Mouse (Mus musculus) c-Kit-positive CD71-positive TER-119-positive erythroid progenitor cells, embryonic 14.5 days (primary cell): Measurements from ENCODE around the gene 4921507P07Rik.
"Not testable (repeated sequence)": the region's sequence is repeated elsewhere in the genome, so short reads cannot be mapped to it uniquely, and the experiment has no call there.

ENCODE experiments used
- DNase-seq: peaks from one replicate; pipeline ENCODE4 v3.0.0-alpha.2; 2013; ENCODE audit warnings: low spot score

The 4921507P07Rik gene

DNA sequence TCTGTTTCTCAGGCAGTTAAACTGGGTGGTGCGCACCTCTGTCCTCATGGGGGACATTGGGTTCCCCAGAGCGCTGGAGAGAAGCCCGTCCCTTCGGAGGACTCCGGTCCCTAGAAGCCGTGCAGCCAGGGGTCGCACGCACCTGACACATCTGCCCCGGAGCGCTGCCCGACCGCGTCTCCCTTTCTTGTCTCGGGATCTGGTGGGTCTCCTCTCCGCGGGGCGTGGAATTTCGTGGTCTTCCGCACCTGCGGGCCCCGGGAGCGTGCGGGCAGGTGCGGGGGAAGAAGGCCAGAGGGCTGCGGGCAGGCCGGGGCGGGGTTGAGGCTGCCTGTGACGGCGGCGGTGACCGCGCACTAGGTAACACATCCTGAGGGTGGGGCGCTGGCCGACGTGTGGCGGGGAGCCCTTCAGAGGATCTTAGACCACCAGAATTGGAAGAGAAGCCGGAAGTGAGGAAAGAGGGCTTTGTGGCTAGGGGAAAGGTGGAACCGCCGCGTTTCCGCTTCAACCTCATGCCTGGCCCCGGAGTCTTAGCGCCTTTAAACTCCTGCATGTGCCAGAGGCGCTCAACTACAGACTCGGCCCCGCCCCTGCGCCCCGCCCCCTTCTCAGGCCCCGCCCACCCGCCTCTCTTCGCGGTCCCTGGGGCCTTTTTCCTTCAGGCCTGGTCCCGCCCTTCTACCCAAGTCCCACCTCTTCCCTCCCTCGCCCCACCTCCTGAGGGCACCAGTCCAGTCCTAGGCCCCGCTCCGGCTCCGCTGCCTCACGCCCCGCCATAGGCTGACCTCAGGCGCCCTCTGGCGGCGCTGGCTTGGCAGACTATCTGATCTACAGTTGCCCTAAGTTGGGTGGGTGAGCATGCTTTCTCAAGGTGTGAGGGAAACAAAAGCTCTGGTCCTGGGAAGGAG, at the start of gene 4921507P07Rik:
Gene 4921507P07Rik, minus strand, starts transcription at position 332 of the 911 bp plus-strand sequence.
- DNase-seq, result peak; percentile 91

DNA sequence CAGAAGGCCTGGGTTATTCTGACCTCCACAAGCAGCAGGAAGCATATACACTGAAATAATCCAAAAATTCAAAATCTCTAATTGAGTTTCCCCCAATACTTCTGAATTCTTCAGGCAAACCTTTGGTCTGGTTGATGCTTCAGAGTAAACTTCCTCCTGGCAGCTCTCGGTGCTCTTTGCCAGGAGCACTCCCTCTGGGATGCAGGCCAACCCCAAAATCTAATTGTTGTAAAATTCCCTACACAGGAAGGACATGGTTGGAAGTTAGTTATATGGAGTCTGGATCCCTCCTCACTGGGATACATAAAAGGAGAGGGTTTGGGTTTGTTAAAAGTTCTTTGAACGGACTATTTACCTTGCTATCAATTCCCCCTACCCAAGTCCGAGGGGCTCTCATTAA, 48.3 kb upstream of the 4921507P07Rik start:
- DNase-seq, result no peak

DNA sequence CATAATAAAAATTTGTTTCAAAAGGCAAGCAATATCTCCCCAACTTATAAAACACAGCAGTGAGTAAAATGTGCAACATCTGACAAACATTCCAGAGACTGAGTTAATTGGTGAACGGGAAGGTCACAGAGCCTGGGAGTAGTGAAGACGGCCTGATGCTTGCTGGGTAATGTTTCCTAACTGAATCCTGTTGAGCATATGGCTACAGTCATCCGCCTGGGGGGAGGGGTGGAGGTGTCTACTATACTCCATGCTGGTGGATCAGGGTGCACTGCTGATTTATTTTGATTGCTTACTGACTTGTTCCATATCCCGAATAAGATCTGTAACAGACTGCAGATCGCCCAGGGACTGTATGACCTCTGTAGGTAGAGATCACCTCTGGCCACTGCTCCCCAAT, 45.5 kb upstream of the 4921507P07Rik start:
- no peak for DNase-seq

DNA sequence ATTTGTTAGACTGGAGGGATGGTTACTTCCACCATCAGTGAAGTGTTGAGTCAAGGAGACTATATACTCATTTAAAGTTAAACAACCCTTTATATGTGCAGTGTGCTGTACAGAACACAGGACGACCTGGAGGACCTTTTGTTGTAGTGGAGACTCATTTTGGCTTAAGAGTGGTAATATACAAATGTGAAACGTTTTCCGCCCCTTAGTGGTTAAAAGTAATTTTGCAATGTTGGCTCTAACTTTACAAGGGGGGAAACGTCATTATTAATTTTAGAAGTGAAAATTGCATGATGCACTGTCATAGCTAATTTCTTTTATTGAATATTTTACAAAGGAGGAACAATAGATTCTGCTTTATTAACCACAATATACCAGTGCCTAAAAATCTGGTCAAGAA, 43.9 kb upstream of the 4921507P07Rik start:
- no peak for DNase-seq

DNA sequence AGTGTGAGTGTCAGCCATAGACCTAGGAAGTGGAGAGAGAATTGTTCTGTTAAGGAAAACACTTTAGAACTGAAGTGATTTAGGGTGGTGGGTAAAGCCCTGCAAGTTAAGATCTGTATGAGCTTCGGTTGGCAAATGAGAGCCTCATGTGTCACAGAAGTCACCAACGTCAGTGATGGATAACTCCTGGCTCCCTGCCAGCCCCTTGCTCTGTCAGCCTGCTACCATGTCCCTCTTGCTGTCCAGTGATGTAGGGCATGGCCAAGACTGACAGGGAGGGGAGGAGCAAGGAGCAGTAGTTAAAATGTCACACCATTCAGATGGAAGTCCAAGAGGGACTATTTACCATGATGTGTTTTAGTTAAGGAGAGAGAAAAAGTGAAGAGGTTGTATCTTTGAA, 43.2 kb upstream of the 4921507P07Rik start:
- no peak for DNase-seq

DNA sequence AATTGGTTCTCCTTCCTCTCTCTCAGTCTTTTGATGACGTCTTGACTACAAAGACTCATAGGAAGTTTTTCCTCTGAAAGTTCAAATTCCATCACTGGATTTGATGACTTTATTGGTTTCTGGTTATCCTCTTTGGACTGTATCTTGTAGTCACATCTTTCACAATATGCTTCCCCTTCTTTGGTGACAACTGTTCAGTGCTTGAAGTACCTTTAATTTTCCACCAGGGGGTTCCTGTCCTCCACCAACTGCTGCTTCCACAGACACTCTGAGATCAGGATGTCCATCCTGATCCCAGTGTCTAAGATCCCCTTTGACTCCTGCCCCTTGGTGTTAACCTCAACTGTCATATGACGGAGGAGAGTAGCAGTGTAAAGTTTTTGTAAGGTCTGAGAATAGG, 29.7 kb upstream of the 4921507P07Rik start:
- DNase-seq, result not testable (repeated sequence)

DNA sequence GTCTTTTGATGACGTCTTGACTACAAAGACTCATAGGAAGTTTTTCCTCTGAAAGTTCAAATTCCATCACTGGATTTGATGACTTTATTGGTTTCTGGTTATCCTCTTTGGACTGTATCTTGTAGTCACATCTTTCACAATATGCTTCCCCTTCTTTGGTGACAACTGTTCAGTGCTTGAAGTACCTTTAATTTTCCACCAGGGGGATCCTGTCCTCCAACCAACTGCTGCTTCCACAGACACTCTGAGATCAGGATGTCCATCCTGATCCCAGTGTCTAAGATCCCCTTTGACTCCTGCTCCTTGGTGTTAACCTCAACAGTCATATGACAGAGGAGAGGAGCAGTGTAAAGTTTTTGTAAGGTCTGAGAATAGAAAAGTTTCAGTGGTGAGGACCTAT, 21.8 kb upstream of the 4921507P07Rik start:
- DNase-seq, result not testable (repeated sequence)

DNA sequence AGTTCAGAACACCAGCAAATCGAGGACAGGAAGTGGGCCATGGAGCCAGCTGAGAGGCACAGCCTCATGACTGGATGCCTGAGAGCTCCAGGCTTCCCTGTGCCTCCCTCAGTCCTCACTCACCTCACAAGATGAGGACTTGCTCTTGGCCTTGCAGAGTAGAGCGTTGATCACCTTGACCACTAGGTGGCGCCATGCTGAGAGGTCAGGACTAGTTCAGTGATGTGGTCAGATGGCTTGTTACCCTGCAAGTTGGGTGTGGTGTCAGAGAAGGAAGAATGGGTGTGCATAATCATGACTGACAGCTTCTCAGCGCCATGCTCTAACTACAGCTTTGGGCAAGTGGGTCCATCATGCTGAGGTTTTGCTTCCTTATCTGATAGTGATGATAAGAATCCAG, 5.2 kb upstream of the 4921507P07Rik start:
- peak; percentile 63 for DNase-seq

DNA sequence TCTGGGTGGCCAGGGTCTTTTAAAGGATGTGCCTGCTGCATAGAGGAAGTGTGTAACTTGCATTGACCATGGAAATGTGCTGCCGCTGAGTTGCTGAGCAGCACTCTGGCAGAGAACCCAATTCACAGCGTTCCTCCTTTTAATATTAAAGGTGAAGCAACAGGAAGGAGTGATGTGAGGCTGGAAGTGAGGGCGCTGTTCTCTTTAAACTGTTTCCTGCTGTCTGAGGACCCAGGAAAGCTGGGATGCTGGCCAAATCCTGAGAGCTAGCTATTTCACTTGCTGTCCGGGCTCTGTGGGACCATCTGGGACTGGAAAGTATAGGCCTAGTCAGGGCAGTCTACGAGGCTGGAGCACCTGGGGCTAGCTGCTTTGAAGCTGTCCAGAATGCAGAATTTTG, 2.1 kb upstream of the 4921507P07Rik start:
- no peak for DNase-seq

DNA sequence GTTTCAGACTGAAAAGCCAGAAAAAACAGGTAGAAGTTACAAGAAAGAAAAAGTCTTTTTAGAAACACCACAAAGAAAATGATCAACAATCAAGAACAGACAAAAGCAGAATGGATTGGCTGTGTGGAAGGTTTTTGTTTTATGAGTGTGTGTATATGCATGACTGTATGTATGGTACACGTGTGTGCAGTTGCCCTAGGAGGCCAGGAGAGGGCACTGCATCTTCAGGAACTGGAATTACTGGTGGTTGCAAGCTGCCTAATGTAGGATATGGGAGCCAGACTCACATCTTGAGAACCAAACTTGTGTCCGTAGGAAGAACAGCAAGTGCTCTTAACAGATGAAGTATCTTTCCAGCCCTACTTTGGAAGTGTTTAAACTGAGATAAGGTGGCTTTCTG, 2.1 kb downstream of the 4921507P07Rik start:
- no peak for DNase-seq

DNA sequence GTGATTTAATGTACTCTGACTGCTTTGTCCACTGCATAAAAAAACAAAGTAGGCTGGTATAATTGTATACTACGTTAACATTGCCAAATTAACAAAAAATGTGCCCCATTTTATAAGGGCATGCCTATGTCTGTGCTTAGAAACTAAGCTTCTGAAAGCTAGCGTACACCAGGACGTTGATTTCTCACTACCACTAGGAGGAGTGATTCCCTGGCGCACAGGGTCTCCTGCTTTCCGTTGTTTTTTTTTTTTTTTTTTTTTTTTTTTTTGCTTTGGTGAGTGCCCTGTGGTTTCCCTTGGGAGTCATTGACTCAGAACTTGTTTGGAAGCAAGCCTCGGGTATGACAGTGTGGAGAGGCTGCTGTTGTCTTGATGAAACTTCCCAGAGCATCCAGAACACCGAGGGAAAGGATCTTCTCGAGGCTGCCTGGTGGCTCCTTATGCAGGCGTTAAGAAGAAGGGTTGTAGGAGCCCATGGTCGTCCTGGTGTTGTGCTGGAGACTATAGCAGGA, 3.0 kb downstream of the 4921507P07Rik start:
- DNase-seq, result no peak

DNA sequence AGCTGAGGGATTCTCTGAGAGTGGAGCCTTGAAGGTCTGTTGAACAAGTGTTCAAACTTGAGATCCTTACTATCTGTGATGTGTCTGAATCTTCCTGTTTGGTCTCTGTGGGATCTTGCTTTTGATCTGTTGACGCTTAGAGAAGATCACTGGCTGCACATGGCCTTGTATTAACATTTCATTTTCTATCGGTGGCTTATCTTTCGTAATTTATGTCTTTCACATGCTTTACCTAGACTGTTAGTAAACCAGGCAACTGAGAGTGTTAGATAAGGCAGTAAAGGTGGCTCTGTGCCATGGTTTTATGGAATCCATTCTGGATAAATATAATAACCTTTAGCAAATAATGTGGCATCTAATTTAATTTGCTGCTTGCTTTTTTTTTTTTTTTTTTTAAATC, 6.2 kb downstream of the 4921507P07Rik start:
- DNase-seq, result no peak

DNA sequence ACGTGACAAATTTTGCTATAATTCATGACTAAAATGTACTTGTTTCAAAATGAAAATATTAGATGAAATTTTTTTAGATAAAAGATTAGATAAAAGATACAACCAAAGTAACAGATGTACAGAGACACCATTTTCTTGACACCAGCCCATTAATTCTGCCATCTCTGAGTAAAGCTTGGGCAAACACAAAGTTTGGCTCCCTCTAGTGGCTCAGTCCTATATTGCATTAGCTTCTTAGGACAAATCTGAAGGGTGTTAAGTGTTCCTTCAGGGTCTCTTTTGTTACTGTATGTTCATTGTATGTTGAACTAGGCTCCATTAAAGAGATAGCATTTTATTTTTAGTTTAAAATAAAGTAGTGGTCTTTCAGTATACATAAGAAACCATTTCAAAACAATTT, 8.2 kb downstream of the 4921507P07Rik start:
- DNase-seq, result peak; percentile 77

DNA sequence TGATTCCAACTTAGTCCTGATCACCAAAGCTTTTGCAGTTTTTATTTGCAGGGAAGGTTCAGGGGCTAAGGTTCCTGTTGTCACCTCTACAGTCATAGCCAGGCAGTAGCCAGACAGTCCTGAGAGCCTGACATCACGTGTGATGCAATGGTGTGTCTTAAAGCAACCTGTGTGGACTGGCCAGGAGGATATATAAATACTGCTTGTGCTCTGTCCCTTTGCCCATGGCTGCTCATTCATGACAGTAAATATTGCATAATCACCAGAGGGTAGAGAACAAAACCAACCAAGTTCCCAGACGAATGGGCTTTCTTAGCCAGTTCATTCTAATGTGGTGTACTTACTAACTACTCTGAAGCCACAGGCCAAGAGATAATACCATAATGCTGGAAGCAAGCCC, 9.0 kb downstream of the 4921507P07Rik start:
- no peak for DNase-seq

DNA sequence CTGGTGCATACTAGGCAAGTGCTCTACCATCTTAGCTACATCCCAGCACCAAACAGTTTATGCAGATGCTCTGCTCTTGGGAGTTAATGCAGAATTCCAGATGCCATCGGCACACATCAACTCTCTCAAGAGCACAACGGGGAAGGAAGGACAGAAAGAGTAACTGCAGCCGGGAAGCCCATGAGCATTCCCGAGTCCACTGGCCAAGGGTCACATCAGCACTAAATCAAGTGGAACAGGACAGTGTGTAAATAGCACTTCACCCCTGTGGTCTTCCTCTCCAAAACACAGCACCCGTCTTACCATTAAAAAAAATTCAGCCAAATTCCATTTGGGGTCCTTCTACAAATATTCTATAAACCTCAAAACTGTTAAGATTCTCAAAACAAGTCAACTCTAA, 10.1 kb downstream of the 4921507P07Rik start:
- no peak for DNase-seq

DNA sequence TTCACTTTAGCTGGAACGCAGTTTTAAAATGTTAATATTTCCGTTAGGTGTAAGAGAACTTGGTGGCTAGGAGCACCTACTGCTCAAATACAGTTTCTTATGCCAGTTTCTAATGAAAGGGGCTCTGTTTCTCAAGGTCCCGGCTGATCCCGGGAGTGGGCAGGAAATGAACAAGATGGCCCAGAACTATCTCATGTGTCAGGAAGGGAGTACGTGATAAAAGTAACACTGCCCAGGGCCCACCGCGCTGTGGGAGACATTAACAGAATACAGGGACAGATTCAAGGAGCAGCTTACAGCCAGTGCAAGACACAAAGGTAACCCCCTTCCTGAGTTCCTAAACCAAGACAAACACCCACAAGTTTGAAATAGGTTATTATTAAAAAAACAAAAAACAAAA, 10.7 kb downstream of the 4921507P07Rik start:
- no peak for DNase-seq

DNA sequence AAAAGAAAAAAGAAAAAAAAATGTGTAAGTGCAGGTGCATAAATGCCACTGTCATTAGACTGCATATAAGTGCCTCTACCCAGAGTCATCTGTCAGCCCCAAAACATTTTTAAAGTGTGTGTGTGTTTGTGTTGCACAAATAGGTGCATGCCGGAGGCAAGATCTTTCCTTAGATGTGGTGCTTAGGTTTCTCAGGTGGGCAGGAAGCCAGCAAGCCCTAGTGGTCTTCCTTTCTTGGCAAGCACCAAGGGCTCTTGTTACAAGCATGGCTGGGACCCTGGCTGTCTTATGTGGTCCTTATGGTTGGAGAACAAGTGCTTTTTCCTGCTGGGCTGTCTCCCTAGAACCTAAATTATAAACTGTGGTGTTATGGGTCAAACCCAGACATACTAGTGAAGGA, 24.8 kb downstream of the 4921507P07Rik start:
- no peak for DNase-seq

DNA sequence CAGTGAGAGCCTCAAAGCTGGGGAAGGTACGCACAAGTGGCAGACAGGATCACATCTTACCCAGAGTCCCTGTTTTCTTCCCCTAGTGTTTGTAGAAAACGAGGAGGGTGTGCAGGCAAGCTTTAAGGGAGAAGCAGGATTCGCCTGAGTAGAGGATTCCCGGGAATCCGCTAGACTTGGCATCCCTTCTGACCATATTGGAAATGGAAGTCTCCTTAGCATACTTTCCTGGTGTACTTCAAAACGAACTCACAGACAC, 29.5 kb downstream of the 4921507P07Rik start:
- no peak for DNase-seq

DNA sequence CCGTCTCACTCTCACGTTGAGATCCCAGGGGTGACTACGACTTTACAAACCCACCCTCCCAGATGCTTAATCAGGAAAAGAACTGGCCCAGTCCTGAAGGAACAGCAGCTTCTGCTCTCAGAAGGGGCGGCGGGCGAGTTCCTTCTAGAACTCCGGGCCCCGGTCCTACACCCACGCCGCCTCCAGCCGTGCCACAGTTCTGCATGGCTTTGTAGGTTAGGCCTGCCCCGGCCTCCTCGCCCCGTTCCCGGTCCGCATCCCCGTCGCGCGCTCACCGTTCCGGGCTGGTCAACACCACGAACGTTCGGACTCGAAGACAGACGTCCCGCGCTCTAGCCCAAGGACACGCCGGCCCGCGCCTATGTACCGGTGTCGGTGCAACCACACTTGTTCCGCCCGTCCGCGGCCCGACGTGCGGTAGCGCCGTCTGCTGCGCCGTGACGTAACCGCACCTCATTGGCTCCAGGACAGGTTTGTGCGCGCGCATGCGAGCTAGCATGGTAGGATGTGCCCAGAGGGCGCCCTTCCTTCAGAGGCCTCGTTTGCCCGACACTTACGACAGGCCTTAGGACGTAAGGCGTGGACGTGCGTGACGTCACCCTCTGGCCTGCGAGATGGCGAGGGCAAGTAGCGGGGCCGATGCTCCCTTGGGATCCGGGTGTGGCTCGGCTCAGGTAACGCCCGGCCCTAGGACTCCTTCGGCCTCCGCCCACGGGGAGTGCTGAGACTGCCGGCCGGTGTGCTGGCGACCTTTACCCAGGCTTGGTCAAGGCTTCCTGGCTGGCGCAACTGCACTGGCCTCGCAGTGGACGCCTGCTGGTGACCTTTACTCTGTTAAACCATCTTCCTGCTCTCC, 30.1 kb downstream of the 4921507P07Rik start, which contains the start of gene Cycs:
Gene Cycs, minus strand, starts transcription at position 398 of the 856 bp plus-strand sequence.
- DNase-seq, result peak; percentile 99

DNA sequence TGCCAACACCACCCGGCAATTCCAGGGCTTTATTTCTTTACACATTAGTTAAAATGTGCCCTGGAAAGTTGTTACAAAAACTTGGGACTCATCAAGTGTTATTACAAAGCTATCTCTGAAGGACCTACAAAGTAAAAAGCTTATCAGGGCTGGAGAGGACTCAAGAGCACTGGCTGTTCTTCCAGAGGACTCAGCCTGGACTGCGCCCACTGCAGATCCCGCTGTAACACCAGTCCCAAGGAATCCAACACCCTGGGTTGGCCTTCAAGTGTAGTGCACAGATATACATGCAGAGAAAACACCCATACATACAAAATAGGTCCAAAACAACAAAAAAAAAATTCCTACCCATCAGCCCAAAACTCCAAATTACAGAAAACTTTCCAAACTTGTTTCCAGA, 32.8 kb downstream of the 4921507P07Rik start:
- DNase-seq, result no peak

DNA sequence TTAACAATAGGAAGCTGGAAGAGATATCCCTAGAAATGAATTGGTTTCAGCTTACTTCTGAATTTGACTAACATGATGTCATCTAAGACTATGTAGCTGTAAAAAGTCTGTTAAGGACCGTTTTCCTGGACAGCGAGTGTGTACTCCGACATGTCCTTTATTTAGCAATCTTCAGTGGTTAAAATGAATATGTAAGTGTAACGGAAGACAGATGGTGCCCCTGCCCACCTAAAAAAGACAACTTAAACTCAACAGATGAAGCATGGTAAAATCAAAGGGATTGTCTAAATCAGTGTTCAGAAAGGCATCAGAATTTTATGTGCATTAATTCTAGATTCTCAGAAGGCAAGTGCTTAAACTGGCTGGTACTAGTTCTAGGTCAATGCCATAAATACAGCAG, 34.0 kb downstream of the 4921507P07Rik start:
- DNase-seq, result no peak

DNA sequence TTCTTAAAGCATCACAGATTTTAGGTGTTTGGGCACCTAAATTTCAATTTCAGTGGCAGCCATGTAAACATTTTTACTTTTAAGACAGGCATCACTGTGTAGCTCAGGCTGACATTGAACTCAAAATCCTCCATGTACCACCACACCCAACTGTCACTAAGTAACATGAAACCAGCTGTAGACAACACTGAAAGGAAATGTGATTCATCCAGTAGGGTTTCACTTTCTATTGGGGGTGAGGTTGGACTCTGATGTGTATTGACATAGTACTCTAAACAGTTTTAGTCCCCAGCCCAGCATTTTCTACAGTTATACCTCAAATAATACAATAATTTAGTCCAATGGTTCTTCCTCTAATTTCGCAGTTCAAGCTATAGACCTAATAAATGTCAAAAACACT, 35.7 kb downstream of the 4921507P07Rik start:
- DNase-seq, result no peak

DNA sequence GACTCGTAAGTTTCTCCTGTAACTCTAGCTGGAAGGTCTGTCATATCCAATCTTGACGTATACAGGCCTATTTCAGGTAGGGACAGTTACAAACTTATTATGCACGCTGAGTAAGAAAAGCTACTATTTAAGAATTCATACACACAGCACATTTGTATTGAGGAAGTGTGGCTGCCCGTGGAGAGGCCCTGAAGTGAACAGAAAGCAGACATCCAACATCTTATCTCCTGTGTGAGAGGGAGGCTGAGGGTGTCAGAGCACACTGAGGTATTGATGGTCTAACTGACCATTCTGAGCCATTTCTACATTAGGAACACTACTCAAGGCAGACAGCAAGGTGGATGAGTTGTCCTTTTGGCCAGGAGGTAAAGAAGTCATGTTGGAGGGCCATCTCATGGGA, 37.6 kb downstream of the 4921507P07Rik start:
- no peak for DNase-seq
